Mouse (Mus musculus): ENCODE results near the gene Drd4.
A peak's percentile ranks its signal among the peaks of the same experiment; 100 is the strongest.
"Not testable (repeated sequence)": the region's sequence is repeated elsewhere in the genome, so short reads cannot be mapped to it uniquely, and the experiment has no call there.

Drd4 gene

GRCm38 (mm10) chr7:141291921-141292582 is at the start of gene Drd4:
TSS of gene Drd4 (plus strand) at chr7:141292006.
- DNase-seq = no peak

GRCm38 (mm10) chr7:141250486-141250885 is 41.3 kb upstream of the Drd4 start:
- DNase-seq = not testable (repeated sequence)

GRCm38 (mm10) chr7:141256159-141256558 is 35.6 kb upstream of the Drd4 start:
- DNase-seq = no peak

- no peak for DNase-seq
Observed at GRCm38 (mm10) chr7:141261480-141261879, 30.3 kb upstream of the Drd4 start.

GRCm38 (mm10) chr7:141263640-141264039 is 28.2 kb upstream of the Drd4 start:
- no peak for DNase-seq

- DNase-seq = no peak
Observed at GRCm38 (mm10) chr7:141264041-141264700, 27.6 kb upstream of the Drd4 start.

- DNase-seq = peak; percentile 73 to 74
Observed at GRCm38 (mm10) chr7:141264761-141265410, 26.9 kb upstream of the Drd4 start.

GRCm38 (mm10) chr7:141265411-141265738 is 26.4 kb upstream of the Drd4 start:
- peak in 1 of 2 experiments; percentile 47 for DNase-seq

- peak; percentile 92 to 93 for DNase-seq
Observed at GRCm38 (mm10) chr7:141265739-141266561, 25.9 kb upstream of the Drd4 start, which contains the start of gene Irf7. TSS of gene Irf7 (minus strand) at chr7:141266481.

GRCm38 (mm10) chr7:141268466-141269272 is 23.1 kb upstream of the Drd4 start:
- peak in 1 of 2 experiments; percentile 29 for DNase-seq

- DNase-seq = no peak
Observed at GRCm38 (mm10) chr7:141269273-141269545, 22.6 kb upstream of the Drd4 start.

- no peak for DNase-seq
Observed at GRCm38 (mm10) chr7:141270631-141271030, 21.2 kb upstream of the Drd4 start.

- DNase-seq = no peak
Observed at GRCm38 (mm10) chr7:141275356-141275755, 16.4 kb upstream of the Drd4 start.

GRCm38 (mm10) chr7:141276546-141276945 is 15.3 kb upstream of the Drd4 start, which contains the start of gene Cdhr5:
TSS of gene Cdhr5 (minus strand) at chr7:141276786.
- peak; percentile 47 to 50 for DNase-seq

- DNase-seq = no peak
Observed at GRCm38 (mm10) chr7:141277701-141278678, 13.8 kb upstream of the Drd4 start.

GRCm38 (mm10) chr7:141278766-141279590 is 12.8 kb upstream of the Drd4 start, which contains the start of gene Sct:
TSS of gene Sct (minus strand) at chr7:141279133.
- DNase-seq = peak in 1 of 2 experiments; percentile 36

GRCm38 (mm10) chr7:141281442-141281841 is 10.4 kb upstream of the Drd4 start:
- no peak for DNase-seq

- DNase-seq = no peak
Observed at GRCm38 (mm10) chr7:141282756-141283155, 9.1 kb upstream of the Drd4 start.

- DNase-seq = no peak
Observed at GRCm38 (mm10) chr7:141288042-141288441, 3.8 kb upstream of the Drd4 start.
